In the genomic region with DNA sequence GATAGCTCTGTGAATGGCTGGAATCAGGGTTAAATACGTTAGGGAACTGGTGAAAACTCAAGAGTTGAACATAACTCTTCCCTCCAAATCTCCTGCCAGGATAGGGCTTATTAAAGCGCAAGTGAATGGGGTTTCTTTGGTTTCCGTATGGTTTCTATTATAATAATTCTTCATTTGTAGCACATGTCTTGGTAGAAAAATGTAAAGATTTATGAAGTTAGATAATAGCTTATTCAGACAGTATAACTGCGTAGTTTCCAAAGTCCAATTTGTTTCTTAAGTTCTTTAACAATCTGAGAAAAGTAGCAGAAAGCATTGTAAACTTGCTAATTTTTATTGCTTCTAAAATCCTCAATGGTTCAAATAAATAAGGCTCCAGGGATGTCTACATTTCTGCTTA, we compare ENCODE assay signal across 20 mouse cellular contexts.
"Had no signal": no experiment of that assay in that cellular context is flagged by ENCODE, and none has a peak within 500 bp of the region (broad histone marks: within the 10 kb centered on the region; RNA-seq: fewer than 3 reads in every experiment).

No protein-coding gene starts in this region.

- H3K36me3 ChIP-seq: limb, embryonic 15.5 days; midbrain, embryonic 10.5 days; midbrain, embryonic 13.5 days; neural tube, embryonic 13.5 days had no signal

- H3K9me3 ChIP-seq: limb, embryonic 15.5 days; megakaryocyte, embryonic 14.5 days; midbrain, embryonic 10.5 days; midbrain, embryonic 13.5 days; neural tube, embryonic 13.5 days had no signal

- H3K27ac ChIP-seq: limb, embryonic 15.5 days; liver, embryonic 14.5 days; midbrain, embryonic 10.5 days; midbrain, embryonic 13.5 days; neural tube, embryonic 13.5 days had no signal

- DNase-seq: kidney, adult 18-20 months; kidney, adult 9 months; kidney, postnatal 10 days; kidney, postnatal 36 days; liver, postnatal 0 days; lung, embryonic 14.5 days; lung, postnatal 36 days; thymus, adult 18-20 months; thymus, postnatal 36 days had no signal

- H3K4me2 ChIP-seq: limb, embryonic 15.5 days; liver, embryonic 11.5 days; lung, embryonic 14.5 days; midbrain, embryonic 13.5 days; neural tube, embryonic 13.5 days had no signal

- H3K4me1 ChIP-seq: limb, embryonic 15.5 days; midbrain, embryonic 10.5 days; midbrain, embryonic 13.5 days had no signal

- H3K27me3 ChIP-seq: limb, embryonic 15.5 days; megakaryocyte, embryonic 14.5 days; midbrain, embryonic 13.5 days; neural tube, embryonic 13.5 days had no signal

- H3K4me3 ChIP-seq: limb, embryonic 15.5 days; megakaryocyte, embryonic 14.5 days; midbrain, embryonic 10.5 days; midbrain, embryonic 13.5 days; myocyte; neural tube, embryonic 13.5 days had no signal

- ATAC-seq: intestine, embryonic 16.5 days; liver, postnatal 0 days; lung, postnatal 0 days; midbrain, embryonic 13.5 days; midbrain, embryonic 16.5 days had no signal

- H3K9ac ChIP-seq: limb, embryonic 15.5 days; liver, embryonic 14.5 days; liver, postnatal 0 days; lung, embryonic 14.5 days; midbrain, embryonic 13.5 days; neural tube, embryonic 13.5 days had no signal
